Mouse (Mus musculus) lung, adult 2 months (tissue): ENCODE data around the gene Erc2.

Experiments used
- CTCF ChIP-seq: fragments of 200-500 bp; IDR thresholded peaks from 2 replicates; pipeline ENCODE4 v1.5.1; 2011; ENCODE audit warnings: mild to moderate bottlenecking, low read length, control low read depth; ENCODE audit not compliant: insufficient read depth
- POLR2A ChIP-seq: fragments of 200-500 bp; IDR thresholded peaks from 2 replicates; pipeline ENCODE4 v1.6.1; 2011; ENCODE audit warnings: low read depth, mild to moderate bottlenecking, control low read depth, low read length, borderline replicate concordance; ENCODE audit errors: extremely low read depth

GRCm38 (mm10) chr14:28525566-28525965, 903.3 kb downstream of the Erc2 start:
- no peak for TF ChIP-seq POLR2A
- no peak for TF ChIP-seq CTCF
